Mouse (Mus musculus) spleen, postnatal 0 days (tissue): Measurements from ENCODE around the gene Unc93a. TPM values are rescaled to one million over a fixed set of nuclear protein-coding genes. Genes with fewer than 3 reads are reported as not detected.

ENCODE experiments used
- polyA plus RNA-seq: library from polyadenylated mRNA; unstranded; fragments of >200 nt; fragmentation: Nextera tagmentation; extraction: Ambion mirVana; gene quantifications from 2 replicates; pipeline ENCODE4 v1.2.1, GENCODE M21; 2015

Unc93a gene
- polyA plus RNA-seq, result not detected in 2 replicates

DNA sequence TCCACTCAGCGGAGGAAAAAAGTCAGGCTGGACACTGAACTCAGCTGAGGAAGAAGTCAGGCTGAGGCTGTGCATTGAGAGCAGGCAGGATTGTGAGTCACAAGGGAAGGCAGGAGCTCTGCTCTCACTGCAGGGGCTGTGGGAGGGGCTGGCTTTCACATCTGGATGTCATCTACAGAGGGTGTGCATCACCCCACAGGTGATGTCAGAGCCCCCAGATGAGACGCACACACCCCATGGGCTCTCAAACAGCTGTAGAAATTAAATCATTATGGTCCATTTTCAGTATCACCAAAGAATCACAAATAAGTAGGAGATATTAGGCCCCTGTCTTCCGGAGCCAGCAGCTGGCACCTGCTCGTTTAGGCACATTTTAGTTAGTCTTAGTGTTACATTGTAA, at the start of gene Unc93a:
Gene Unc93a, minus strand, starts transcription at position 101 of the 400 bp plus-strand sequence.

DNA sequence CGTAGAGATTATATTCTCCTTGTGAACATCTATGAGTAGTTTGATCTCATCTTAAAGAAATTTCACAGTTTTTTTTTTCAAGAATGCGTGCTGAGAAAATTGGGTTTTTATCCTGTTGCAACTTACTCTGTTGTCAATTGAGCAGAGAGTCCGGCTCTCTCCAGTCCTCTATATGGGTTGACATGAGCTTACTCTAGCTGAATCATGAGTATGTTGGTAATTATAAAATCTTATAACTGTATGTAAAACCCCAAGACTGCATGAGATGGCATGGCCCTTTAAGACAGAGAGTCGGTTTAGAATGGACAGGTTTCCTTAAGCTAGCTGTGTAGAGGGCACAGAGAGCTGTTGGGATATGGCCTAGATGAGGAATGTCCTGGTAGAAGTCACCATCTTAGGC, 70.8 kb downstream of the Unc93a start, which contains the start of gene Tcp10b:
Gene Tcp10b, plus strand, starts transcription at position 301 of the 400 bp plus-strand sequence.

Other genes with a start within 250 kb of the Unc93a start
- 1.1 and 1.3 TPM in 2 replicates for gene Pnldc1, start 221.6 kb downstream of the Unc93a start, polyA plus RNA-seq
- gene Tcp1, start 216.1 kb downstream of the Unc93a start, polyA plus RNA-seq, result 242 and 248 TPM in 2 replicates
- gene Mrpl18, start 215.5 kb downstream of the Unc93a start, polyA plus RNA-seq, result 142 and 164 TPM in 2 replicates
- gene Acat3, start 191.2 kb downstream of the Unc93a start, polyA plus RNA-seq, result 0.28 and 0.42 TPM in 2 replicates
- gene Acat2, start 171.1 kb downstream of the Unc93a start, polyA plus RNA-seq, result 24.0 and 24.7 TPM in 2 replicates
- 95.6 and 104 TPM in 2 replicates for gene Wtap, start 137.6 kb downstream of the Unc93a start, polyA plus RNA-seq
- 105 and 115 TPM in 2 replicates for gene Sod2, start 125.0 kb downstream of the Unc93a start, polyA plus RNA-seq
- gene Gpr31b, start 79.5 kb downstream of the Unc93a start, polyA plus RNA-seq, result not detected in 2 replicates
- not detected in 2 replicates for gene Tcp10b, start 70.7 kb downstream of the Unc93a start, polyA plus RNA-seq
- not detected in 2 replicates for gene Smok2a, start 89.4 kb upstream of the Unc93a start, polyA plus RNA-seq
- gene Smok2b, start 98.4 kb upstream of the Unc93a start, polyA plus RNA-seq, result not detected in 2 replicates
- gene Tcp10c, start 222.8 kb upstream of the Unc93a start, polyA plus RNA-seq, result not detected in 2 replicates